Mouse (Mus musculus): ENCODE measurements at regions not wholly inside any gene's neighbourhood (a gene's known extent, or its start where the extent isn't known, plus 50 kb on each side); places are given as distances from the start of the nearest gene placed in this dataset.

- TF ChIP-seq EP300 (IDR thresholded peaks at IDR 0.05; ENCODE audit: low read depth) (no peak), CTCF (IDR thresholded peaks at IDR 0.05; ENCODE audit: low read depth) (no peak)
- ATAC-seq (no peak), DNase-seq (no peak)
- H3K27ac ChIP-seq (ENCODE audit: low read depth) = no peak overlapping the region
- 1% methylated on average over 17 of the region's 17 CpGs for whole genome bisulfite sequencing (ENCODE audit: insufficient replicate concordance)
- no peak overlapping the region for H3K4me2 ChIP-seq (ENCODE audit: low read depth, low read length)
- H3K27me3 ChIP-seq (ENCODE audit: insufficient read depth, low read length) = peaks cover 45% of the 10 kb centered on the region
- no peak overlapping the region for H3K9ac ChIP-seq (replicated peaks)
- no peaks in the 10 kb centered on the region for H3K9me3 ChIP-seq (ENCODE audit: low read length)
- no peaks in the 10 kb centered on the region for H3K4me1 ChIP-seq (ENCODE audit: insufficient read depth)
- no peaks in the 10 kb centered on the region for H3K36me3 ChIP-seq (replicated peaks; ENCODE audit: insufficient read depth, low read length)
- no peak overlapping the region for H3K4me3 ChIP-seq (ENCODE audit: low read depth, low read length)
Measured at GRCm38 (mm10) chr1:121178611-121179245, 153.7 kb downstream of the Insig2 start.

GRCm38 (mm10) chr1:121180273-121181030, 151.9 kb downstream of the Insig2 start:
- Histone ChIP-seq H3K4me2 (ENCODE audit: low read depth, low read length) (no peak overlapping the region), H3K27me3 (ENCODE audit: insufficient read depth, low read length) (peaks cover 45% of the 10 kb centered on the region), H3K4me3 (ENCODE audit: low read depth, low read length) (no peak overlapping the region), H3K9ac (replicated peaks) (no peak overlapping the region), H3K36me3 (replicated peaks; ENCODE audit: insufficient read depth, low read length) (no peaks in the 10 kb centered on the region), H3K27ac (ENCODE audit: low read depth) (no peak overlapping the region), H3K9me3 (ENCODE audit: low read length) (no peaks in the 10 kb centered on the region), H3K4me1 (ENCODE audit: insufficient read depth) (no peaks in the 10 kb centered on the region)
- 19% methylated on average over 20 of the region's 20 CpGs for WGBS (ENCODE audit: insufficient replicate concordance)
- TF ChIP-seq CTCF (IDR thresholded peaks at IDR 0.05; ENCODE audit: low read depth) (peak; percentile 71), EP300 (IDR thresholded peaks at IDR 0.05; ENCODE audit: low read depth) (no peak)
- DNase-seq (peak; percentile 59), ATAC-seq (no peak)

GRCm38 (mm10) chr1:121188895-121189294, 143.5 kb downstream of the Insig2 start:
- DNase-seq = no peak
- WGBS (ENCODE audit: insufficient replicate concordance) = 43% methylated on average over 2 of the region's 2 CpGs

DNA sequence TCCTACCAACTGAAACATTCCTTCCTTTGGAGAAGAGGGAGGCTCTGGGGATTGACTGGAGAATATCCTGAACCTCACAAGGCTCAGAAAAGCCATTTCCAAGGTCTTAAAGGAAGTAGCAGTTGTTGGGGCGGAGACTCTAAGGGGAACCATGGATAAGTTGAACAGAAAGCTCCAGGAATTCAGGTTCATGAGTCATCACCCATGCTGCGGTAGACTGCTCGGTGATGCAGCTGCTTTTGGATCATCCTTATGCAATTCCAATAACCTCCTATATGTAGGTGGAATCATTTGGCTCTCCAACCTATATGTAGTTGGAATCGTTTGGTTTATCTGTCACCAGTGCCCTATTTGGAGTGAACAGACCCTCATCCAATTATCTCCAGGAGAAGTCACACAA, 137.6 kb downstream of the Insig2 start:
- no peaks in the 10 kb centered on the region for H3K4me1 ChIP-seq (ENCODE audit: insufficient read depth)
- ATAC-seq (no peak), DNase-seq (no peak)
- no peaks in the 10 kb centered on the region for H3K27me3 ChIP-seq (ENCODE audit: insufficient read depth, low read length)
- no peak overlapping the region for H3K4me2 ChIP-seq (ENCODE audit: low read depth, low read length)
- H3K36me3 ChIP-seq (replicated peaks; ENCODE audit: insufficient read depth, low read length) = no peaks in the 10 kb centered on the region
- no peak overlapping the region for H3K4me3 ChIP-seq (ENCODE audit: low read depth, low read length)
- TF ChIP-seq EP300 (IDR thresholded peaks at IDR 0.05; ENCODE audit: low read depth) (no peak), CTCF (IDR thresholded peaks at IDR 0.05; ENCODE audit: low read depth) (no peak)
- WGBS (ENCODE audit: insufficient replicate concordance) = 72% methylated on average over 4 of the region's 4 CpGs
- no peak overlapping the region for H3K9ac ChIP-seq (replicated peaks)
- no peak overlapping the region for H3K27ac ChIP-seq (ENCODE audit: low read depth)
- no peaks in the 10 kb centered on the region for H3K9me3 ChIP-seq (ENCODE audit: low read length)

More at GRCm38 (mm10) chr1:121188895-121189294, 143.5 kb downstream of the Insig2 start:
- Histone ChIP-seq H3K4me3 (ENCODE audit: low read depth, low read length) (no peak overlapping the region), H3K27ac (ENCODE audit: low read depth) (no peak overlapping the region), H3K27me3 (ENCODE audit: insufficient read depth, low read length) (no peaks in the 10 kb centered on the region), H3K9ac (replicated peaks) (no peak overlapping the region), H3K4me2 (ENCODE audit: low read depth, low read length) (no peak overlapping the region), H3K4me1 (ENCODE audit: insufficient read depth) (no peaks in the 10 kb centered on the region), H3K36me3 (replicated peaks; ENCODE audit: insufficient read depth, low read length) (no peaks in the 10 kb centered on the region), H3K9me3 (ENCODE audit: low read length) (no peaks in the 10 kb centered on the region)
- no peak for ATAC-seq
- TF ChIP-seq CTCF (IDR thresholded peaks at IDR 0.05; ENCODE audit: low read depth) = peak; percentile 33
- TF ChIP-seq EP300 (IDR thresholded peaks at IDR 0.05; ENCODE audit: low read depth) = no peak

DNA sequence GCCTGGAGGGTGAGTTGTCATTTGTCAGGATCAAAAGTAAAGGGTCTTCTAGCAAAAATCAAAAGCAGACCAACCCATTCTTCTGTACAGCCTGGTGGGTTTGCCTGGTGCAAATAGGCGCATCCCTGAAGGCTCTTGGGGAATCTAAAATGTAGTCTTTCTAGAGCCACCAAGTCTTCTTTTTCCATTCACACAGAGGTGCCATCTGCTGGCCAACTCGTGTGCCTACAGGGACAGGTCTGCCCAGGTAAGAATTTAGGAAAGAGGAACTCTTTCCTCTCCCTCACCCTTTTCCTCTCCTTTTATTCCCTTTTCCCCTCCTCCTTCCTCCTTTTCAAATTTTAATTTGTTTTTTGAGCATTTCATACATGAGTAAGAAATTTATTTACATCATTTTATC, 116.5 kb downstream of the Insig2 start:
- ATAC-seq = no peak
- Histone ChIP-seq H3K27me3 (ENCODE audit: insufficient read depth, low read length) (no peaks in the 10 kb centered on the region), H3K36me3 (replicated peaks; ENCODE audit: insufficient read depth, low read length) (no peaks in the 10 kb centered on the region), H3K4me3 (ENCODE audit: low read depth, low read length) (no peak overlapping the region), H3K27ac (ENCODE audit: low read depth) (no peak overlapping the region), H3K9me3 (ENCODE audit: low read length) (no peaks in the 10 kb centered on the region), H3K4me2 (ENCODE audit: low read depth, low read length) (no peak overlapping the region), H3K9ac (replicated peaks) (no peak overlapping the region), H3K4me1 (ENCODE audit: insufficient read depth) (no peaks in the 10 kb centered on the region)
- no peak for DNase-seq
- TF ChIP-seq EP300 (IDR thresholded peaks at IDR 0.05; ENCODE audit: low read depth) (no peak), CTCF (IDR thresholded peaks at IDR 0.05; ENCODE audit: low read depth) (peak; percentile 45)
- 15% methylated on average over 2 of the region's 2 CpGs for WGBS (ENCODE audit: insufficient replicate concordance)

- Histone ChIP-seq H3K4me3 (ENCODE audit: low read depth, low read length) (no peak overlapping the region), H3K36me3 (replicated peaks; ENCODE audit: insufficient read depth, low read length) (no peaks in the 10 kb centered on the region), H3K4me1 (ENCODE audit: insufficient read depth) (no peaks in the 10 kb centered on the region), H3K27me3 (ENCODE audit: insufficient read depth, low read length) (no peaks in the 10 kb centered on the region), H3K9me3 (ENCODE audit: low read length) (no peaks in the 10 kb centered on the region), H3K27ac (ENCODE audit: low read depth) (no peak overlapping the region), H3K9ac (replicated peaks) (no peak overlapping the region), H3K4me2 (ENCODE audit: low read depth, low read length) (no peak overlapping the region)
- no peak for ATAC-seq
- TF ChIP-seq EP300 (IDR thresholded peaks at IDR 0.05; ENCODE audit: low read depth) = no peak
- no peak for TF ChIP-seq CTCF (IDR thresholded peaks at IDR 0.05; ENCODE audit: low read depth)
- 78% methylated on average over 11 of the region's 11 CpGs for WGBS (ENCODE audit: insufficient replicate concordance)
- DNase-seq = no peak
Measured at GRCm38 (mm10) chr1:121224250-121224649, 108.1 kb downstream of the Insig2 start.
